Mouse (Mus musculus) cortical plate, adult 2 months (tissue): Measurements from ENCODE around the gene Rnf186.

Experiments used
- CTCF ChIP-seq: fragments of 200-500 bp; IDR thresholded peaks from 2 replicates; pipeline ENCODE4 v1.5.1; 2011; ENCODE audit warnings: mild to moderate bottlenecking, control low read depth, low read length; ENCODE audit not compliant: insufficient read depth; ENCODE audit errors: extremely low read depth
- POLR2A ChIP-seq: fragments of 200-500 bp; IDR thresholded peaks from 2 replicates; pipeline ENCODE4 v1.6.1; 2011; ENCODE audit warnings: mild to moderate bottlenecking, low read length, control low read depth; ENCODE audit not compliant: insufficient read depth; ENCODE audit errors: extremely low read depth

- no peak for TF ChIP-seq POLR2A
- TF ChIP-seq CTCF, result no peak
Measured at GRCm38 (mm10) chr4:138925561-138925960, 41.4 kb upstream of the Rnf186 start.
